Mouse (Mus musculus) layer of hippocampus, adult 2 months (tissue): ENCODE measurements around the gene Snx5. TPM values are rescaled to one million over a fixed set of nuclear protein-coding genes. Genes with fewer than 3 reads are reported as not detected.
A peak's percentile ranks its signal among the peaks of the same experiment; 100 is the strongest.

Experiments used
- DNase-seq, 2 experiments: peaks; one replicate each; pipeline ENCODE4 v3.0.0; 2022; ENCODE audit warnings: low spot score in 2 of 2
- H3K27ac ChIP-seq: fragments of 200-600 bp; 2 replicates; pipeline ENCODE4 v1.8.1; 2022
- H3K4me3 ChIP-seq: fragments of 200-600 bp; 2 replicates; pipeline ENCODE4 v1.8.1; 2022; ENCODE audit warnings: mild to moderate bottlenecking
- CTCF ChIP-seq: fragments of 200-600 bp; conservative IDR thresholded peaks from 2 replicates; pipeline ENCODE4 v1.8.1; 2022; ENCODE audit warnings: antibody characterized with exemption, mild to moderate bottlenecking, moderate library complexity
- total RNA-seq, 2 experiments: library from RNA; stranded (reverse); gene quantifications; 2 replicates each; pipeline ENCODE4 v1.2.3; 2021

The Snx5 gene
- total RNA-seq, 2 experiments from 2014 or later, result 69.4 to 77.1 TPM

GRCm38 (mm10) chr2:144203001-144203400, 67.7 kb downstream of the Snx5 start:
- peak overlapping the region; percentile 36; the same call in 1 of the 2 replicates for H3K27ac ChIP-seq
- TF ChIP-seq CTCF, result no peak

DNA sequence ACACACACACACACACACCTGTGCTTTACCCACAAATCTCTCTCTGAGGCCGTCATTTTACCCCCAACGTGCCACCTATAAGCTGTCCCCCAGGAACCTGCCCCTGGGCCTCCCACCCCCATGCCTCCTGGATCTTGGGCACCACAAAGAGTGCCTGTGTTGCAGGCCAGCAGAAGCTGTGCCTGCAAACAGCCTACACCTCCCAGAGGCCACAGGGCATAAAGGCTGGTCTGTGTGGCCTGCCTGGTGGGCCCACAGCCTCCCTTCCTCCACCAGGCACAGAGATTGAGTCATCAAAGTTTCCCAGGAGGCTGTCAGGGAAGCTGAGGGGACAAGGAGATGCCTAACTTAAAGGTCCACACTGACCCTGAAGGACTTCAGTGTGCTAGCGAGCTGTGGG, 68.1 kb downstream of the Snx5 start:
- no peak for TF ChIP-seq CTCF
- peak overlapping the region; percentile 36; the same call in 1 of the 2 replicates for H3K27ac ChIP-seq
- DNase-seq, result no peak
- H3K4me3 ChIP-seq, result no peak overlapping the region

More at GRCm38 (mm10) chr2:144203001-144203400, 67.7 kb downstream of the Snx5 start:
- no peak for DNase-seq
- H3K4me3 ChIP-seq, result no peak overlapping the region

DNA sequence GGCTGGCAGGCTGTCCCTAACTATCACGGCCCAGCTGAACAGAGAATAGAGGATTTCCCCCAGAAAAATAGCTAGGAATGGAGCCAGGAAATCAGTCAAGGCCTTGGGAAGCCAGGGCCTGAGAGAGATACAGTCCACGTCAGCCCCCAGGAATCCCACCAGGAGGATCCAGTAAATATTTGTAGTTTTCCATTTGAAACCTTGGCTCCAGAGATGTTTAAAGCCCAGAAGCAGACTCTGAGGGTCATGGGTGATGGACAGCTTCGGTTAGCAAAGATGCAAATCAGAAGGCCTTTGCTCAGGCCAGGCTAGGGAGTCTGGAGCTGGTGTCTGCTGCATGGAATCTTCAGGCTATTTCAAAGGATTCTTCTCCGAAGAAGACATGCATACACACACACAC, 68.6 kb downstream of the Snx5 start:
- Histone ChIP-seq H3K27ac (peak overlapping the region; percentile 72), H3K4me3 (no peak overlapping the region)
- no peak for TF ChIP-seq CTCF
- DNase-seq, result no peak

Other genes starting within 250 kb of the Snx5 start
- gene Banf2, start 237.8 kb downstream of the Snx5 start, total RNA-seq, result not detected
- 1 to 10 TPM; 4.7 to 4.8 TPM for gene Mgme1, start 243 bp downstream of the Snx5 start, total RNA-seq
- 1 to 10 TPM; 1.1 TPM for gene Ovol2, start 61.2 kb upstream of the Snx5 start, total RNA-seq
- 10 to 100 TPM; 31.4 to 32.7 TPM for gene Kat14, start 98.1 kb upstream of the Snx5 start, total RNA-seq
- 1 to 10 TPM; 7.7 to 7.9 TPM for gene Pet117, start 98.1 kb upstream of the Snx5 start, total RNA-seq